Mouse (Mus musculus) liver, embryonic 14.5 days (tissue): ENCODE data around the gene Mpi. TPM values are rescaled to one million over a fixed set of nuclear protein-coding genes. Genes with fewer than 3 reads are reported as not detected.

ENCODE experiments used
- ATAC-seq: fragments of 200-750 bp; cut with Nextera tagmentation; 2 replicates; pipeline ENCODE4 v1.8.0; 2017; ENCODE audit warnings: moderate number of reproducible peaks, mild to moderate bottlenecking, moderate library complexity; ENCODE audit not compliant: insufficient read depth
- DNase-seq, 3 experiments: peaks; one replicate each; pipeline ENCODE4 v3.0.0-alpha.2; 2012 to 2013; ENCODE audit warnings: low read depth in 3 of 3, low spot score in 3 of 3
- H3K27ac ChIP-seq: fragments of 300-500 bp; sonication (generic); 2 replicates; pipeline ENCODE4 v1.5.1; 2014; ENCODE audit warnings: moderate library complexity, mild to moderate bottlenecking, control low read depth, inconsistent platforms
- H3K27me3 ChIP-seq: fragments of 300-500 bp; sonication (generic); 2 replicates; pipeline ENCODE4 v1.6.1; 2014; ENCODE audit warnings: mild to moderate bottlenecking, low read length, moderate library complexity; ENCODE audit not compliant: control insufficient read depth, insufficient read depth
- H3K36me3 ChIP-seq: fragments of 300-500 bp; sonication (generic); replicated peaks from 2 replicates; pipeline ENCODE4 v1.6.1; 2014; ENCODE audit warnings: low read depth; ENCODE audit not compliant: control insufficient read depth, insufficient read depth
- H3K4me1 ChIP-seq, 2 experiments: fragments of 200-500 bp in 1 of 2; fragments of 300-500 bp in 1 of 2; sonication (generic) in 1 of 2; replicated peaks; 2 replicates each; pipeline ENCODE4 v1.6.1; 2012 to 2014; ENCODE audit warnings: antibody characterized with exemption in 1 of 2, inconsistent platforms in 1 of 2, low read length in 1 of 2; ENCODE audit not compliant: control insufficient read depth in 2 of 2, insufficient read depth in 2 of 2
- H3K4me2 ChIP-seq: fragments of 300-500 bp; sonication (generic); 2 replicates; pipeline ENCODE4 v1.6.1; 2014; ENCODE audit warnings: low read depth, mild to moderate bottlenecking, control low read depth, moderate library complexity
- H3K4me3 ChIP-seq, 2 experiments: fragments of 200-500 bp in 1 of 2; fragments of 300-500 bp in 1 of 2; sonication (generic) in 1 of 2; 2 replicates each; pipeline ENCODE4 v1.5.1; 2012 to 2014; ENCODE audit warnings: low read depth in 2 of 2, low read length in 2 of 2, mild to moderate bottlenecking in 2 of 2, control low read depth in 1 of 2, inconsistent platforms in 1 of 2, moderate library complexity in 1 of 2; ENCODE audit not compliant: insufficient read depth in 1 of 2
- H3K9ac ChIP-seq: fragments of 300-500 bp; sonication (generic); replicated peaks from 2 replicates; pipeline ENCODE4 v1.6.1; 2014; ENCODE audit warnings: mild to moderate bottlenecking, control low read depth, moderate library complexity
- H3K9me3 ChIP-seq: fragments of 300-500 bp; sonication (generic); 2 replicates; pipeline ENCODE4 v1.6.1; 2016; ENCODE audit warnings: low read length, mixed read lengths; ENCODE audit not compliant: control insufficient read depth
- CTCF ChIP-seq: IDR thresholded peaks from 2 replicates; pipeline ENCODE4 v1.5.1; 2016; ENCODE audit warnings: antibody characterized with exemption, low read depth, control low read depth
- EP300 ChIP-seq: IDR thresholded peaks from 2 replicates; pipeline ENCODE4 v1.6.1; 2016; ENCODE audit warnings: antibody characterized with exemption, low read depth
- WGBS: fragments of 180-500 bp; shearing (Covaris S2); extraction: QIAGEN DNeasy Blood & Tissue Kit; methylation state at CpG from one replicate; pipeline ENCODE4 v1.1.7; 2014; ENCODE audit not compliant: insufficient replicate concordance; 5-methylcytosine and 5-hydroxymethylcytosine counted together
- polyA plus RNA-seq, 2 experiments: library from polyadenylated mRNA; depleted of rRNA in 1 of 2; stranded (reverse) in 1 of 2; unstranded in 1 of 2; fragments of >200 nt; fragmentation: Nextera tagmentation in 1 of 2; extraction: Ambion mirVana in 1 of 2; gene quantifications; 2 replicates each; pipeline versions ENCODE4 v1.2.1 to v1.2.3; 2012 to 2014

The Mpi gene
- polyA plus RNA-seq, 2 experiments: 6.7 to 8.1 TPM

DNA sequence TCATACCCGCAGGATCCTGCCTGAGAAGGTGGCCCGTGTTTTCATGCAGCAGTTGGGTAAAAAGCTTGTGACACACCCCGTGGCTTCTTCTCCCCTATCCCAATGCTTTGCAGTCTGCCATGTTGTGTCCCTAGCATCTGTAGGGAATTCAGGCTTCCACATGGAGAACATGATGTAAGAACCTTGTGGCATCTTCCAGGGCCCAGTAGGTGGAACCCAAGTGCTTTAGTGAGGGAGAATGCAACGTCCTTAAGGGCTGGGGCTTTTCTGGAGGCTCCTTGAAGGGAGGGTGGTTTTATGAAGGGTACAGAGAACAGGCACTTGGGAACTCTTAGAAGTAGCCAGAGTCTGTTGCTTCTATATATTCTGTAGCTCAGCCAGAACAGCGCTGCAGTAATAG lies 38.2 kb upstream of the Mpi start:
- Histone ChIP-seq H3K27ac (no peak overlapping the region), H3K4me3 (no peak overlapping the region), H3K9me3 (no peaks in the 10 kb centered on the region), H3K27me3 (no peaks in the 10 kb centered on the region), H3K4me1 (peaks cover 4 to 6% of the 10 kb centered on the region in 2 experiments), H3K36me3 (no peaks in the 10 kb centered on the region), H3K9ac (no peak overlapping the region), H3K4me2 (no peak overlapping the region)
- ATAC-seq (no peak), DNase-seq (no peak)
- peak; percentile 32; the same call in 1 of the 2 replicates for TF ChIP-seq CTCF
- no peak for TF ChIP-seq EP300
- WGBS: 38% methylated on average over 5 of the region's 5 CpGs

DNA sequence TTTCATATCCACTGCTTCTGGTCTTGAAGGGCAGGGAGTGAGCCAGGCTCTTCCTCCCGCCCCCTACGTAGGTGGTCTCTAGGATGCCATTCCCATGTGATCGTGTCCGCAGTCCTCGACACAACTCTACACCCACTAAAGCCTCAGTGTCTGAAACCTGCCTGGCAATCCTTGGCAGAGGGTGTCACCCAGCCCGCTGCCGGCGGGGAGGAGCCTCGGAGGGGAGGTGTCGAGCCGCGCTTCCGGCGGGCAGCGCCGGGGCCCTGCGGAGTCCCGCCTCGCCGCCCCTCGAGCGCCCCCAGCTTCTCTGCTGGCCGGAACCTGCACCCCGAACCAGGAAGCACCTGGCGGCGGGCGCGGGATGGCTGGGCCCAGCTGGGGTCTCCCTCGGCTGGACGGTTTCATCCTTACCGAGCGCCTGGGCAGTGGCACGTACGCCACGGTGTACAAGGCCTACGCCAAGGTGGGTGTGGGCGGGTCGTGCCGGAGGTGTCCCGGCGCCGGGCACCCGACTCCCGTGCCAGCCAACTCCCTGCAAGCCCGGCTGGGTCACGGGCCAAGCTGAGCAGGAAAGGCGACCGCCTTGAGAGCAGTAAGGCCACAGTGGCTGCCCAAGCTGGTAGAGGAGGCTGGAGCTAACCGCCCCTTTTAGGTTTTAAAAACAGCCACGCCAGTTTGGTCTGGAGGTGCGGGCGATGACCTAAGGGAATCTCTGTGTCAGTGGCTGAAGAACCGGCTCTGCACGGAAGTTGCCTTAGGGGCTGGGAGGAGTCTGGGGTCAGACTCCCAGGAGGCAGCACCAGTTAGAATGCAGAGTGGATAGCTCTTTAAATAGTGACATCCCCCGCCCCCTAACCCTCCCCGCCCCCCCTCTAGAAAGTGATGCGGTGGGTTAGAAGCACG lies 36.9 kb upstream of the Mpi start, which contains the start of gene Ulk3:
Ulk3 (plus strand) TSS at position 229 of the 903 bp plus-strand sequence.
- no peaks in the 10 kb centered on the region for H3K36me3 ChIP-seq
- H3K9me3 ChIP-seq: no peaks in the 10 kb centered on the region
- TF ChIP-seq EP300 (no peak), CTCF (peak; percentile 34)
- H3K27me3 ChIP-seq: no peaks in the 10 kb centered on the region
- H3K4me1 ChIP-seq: peaks cover 4 to 6% of the 10 kb centered on the region in 2 experiments
- WGBS: under 1% methylated on average over 58 of the region's 58 CpGs
- peak within 1 kb of the TSS; percentile 91 for H3K4me2 ChIP-seq
- ATAC-seq (peak; percentile 81), DNase-seq (peak; percentile 38 to 58 (median 53))
- peak within 1 kb of the TSS; percentile 76 for H3K9ac ChIP-seq
- peak within 1 kb of the TSS; percentile 74 to 81 for H3K4me3 ChIP-seq
- H3K27ac ChIP-seq: no peak within 1 kb of the TSS; the same call in 1 of the 2 replicates

DNA sequence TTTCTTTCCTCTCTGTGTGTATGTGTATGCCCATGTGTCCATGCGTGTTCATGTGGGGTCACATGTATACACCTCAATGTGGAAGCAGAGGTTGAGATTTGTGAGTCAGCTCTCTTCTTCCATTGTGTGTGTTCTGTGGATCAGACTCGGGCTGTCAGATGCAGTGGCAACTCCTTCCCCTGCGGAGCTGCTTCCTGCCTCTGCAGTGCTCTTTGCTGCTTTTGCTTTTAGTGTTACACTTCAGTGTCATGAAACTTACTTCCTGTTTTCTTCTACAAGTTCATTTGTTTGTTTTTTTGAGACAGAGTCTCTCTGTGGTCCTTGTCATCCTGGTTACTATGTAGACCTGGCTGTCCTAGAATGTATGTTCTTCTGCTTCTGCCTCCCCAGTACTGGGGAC lies 32.4 kb upstream of the Mpi start:
- 60% methylated on average over 3 of the region's 3 CpGs for WGBS
- H3K36me3 ChIP-seq: peaks cover 5% of the 10 kb centered on the region

DNA sequence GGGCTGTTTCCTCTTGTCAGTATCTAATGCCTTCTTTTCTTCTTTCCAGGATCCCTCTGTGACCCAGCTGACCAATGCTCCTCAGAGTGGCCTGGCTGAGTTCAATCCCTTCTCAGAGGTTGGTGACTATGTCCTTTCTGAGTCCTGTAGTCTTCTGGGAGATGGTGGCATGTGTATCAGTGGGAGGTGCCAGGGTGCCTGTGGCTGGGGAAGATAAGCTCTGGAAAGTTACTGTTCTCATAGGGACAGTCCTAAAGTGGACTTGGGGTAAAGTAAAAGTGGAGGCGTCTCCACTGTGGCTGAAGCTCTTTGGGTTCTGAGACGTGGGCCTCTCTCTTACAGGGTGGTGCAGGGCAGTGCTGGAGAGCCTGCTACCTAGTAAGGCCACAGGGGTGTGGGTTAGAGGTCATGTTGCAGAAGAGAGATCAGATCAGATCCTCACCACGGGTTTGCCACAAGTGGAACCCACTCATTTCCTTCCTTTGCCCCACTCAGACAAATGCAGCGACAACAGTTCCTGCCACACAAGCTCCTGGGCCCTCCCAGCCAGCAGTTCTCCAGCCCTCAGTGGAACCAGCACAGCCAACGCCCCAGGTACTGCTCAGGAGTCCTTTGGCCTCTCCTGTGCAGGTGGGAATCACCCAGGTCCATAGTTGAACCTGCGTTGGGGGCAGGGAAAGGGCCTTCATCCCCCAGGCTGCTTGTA lies 24.7 kb upstream of the Mpi start:
- no peaks in the 10 kb centered on the region for H3K9me3 ChIP-seq
- peak; percentile 86 for ATAC-seq
- TF ChIP-seq CTCF (no peak), EP300 (peak; percentile 57)
- H3K36me3 ChIP-seq: peaks cover 5% of the 10 kb centered on the region
- peak overlapping the region; percentile 35 for H3K4me2 ChIP-seq
- H3K27me3 ChIP-seq: no peaks in the 10 kb centered on the region
- DNase-seq: peak in 1 of 3 experiments; percentile 49
- peak overlapping the region; percentile 36 for H3K9ac ChIP-seq
- peak overlapping the region; percentile 45 for H3K27ac ChIP-seq
- H3K4me3 ChIP-seq: no peak overlapping the region
- peaks cover 10 to 15% of the 10 kb centered on the region in 2 experiments for H3K4me1 ChIP-seq
- 20% methylated on average over 6 of the region's 6 CpGs for WGBS

More for the DNA sequence above, 32.4 kb upstream of the Mpi start:
- Histone ChIP-seq H3K9me3 (no peaks in the 10 kb centered on the region), H3K27me3 (no peaks in the 10 kb centered on the region), H3K4me3 (no peak overlapping the region), H3K27ac (no peak overlapping the region), H3K4me1 (peaks cover 4 to 6% of the 10 kb centered on the region in 2 experiments), H3K4me2 (no peak overlapping the region), H3K9ac (no peak overlapping the region)
- TF ChIP-seq CTCF: no peak
- TF ChIP-seq EP300: no peak
- no peak for DNase-seq
- ATAC-seq: no peak

DNA sequence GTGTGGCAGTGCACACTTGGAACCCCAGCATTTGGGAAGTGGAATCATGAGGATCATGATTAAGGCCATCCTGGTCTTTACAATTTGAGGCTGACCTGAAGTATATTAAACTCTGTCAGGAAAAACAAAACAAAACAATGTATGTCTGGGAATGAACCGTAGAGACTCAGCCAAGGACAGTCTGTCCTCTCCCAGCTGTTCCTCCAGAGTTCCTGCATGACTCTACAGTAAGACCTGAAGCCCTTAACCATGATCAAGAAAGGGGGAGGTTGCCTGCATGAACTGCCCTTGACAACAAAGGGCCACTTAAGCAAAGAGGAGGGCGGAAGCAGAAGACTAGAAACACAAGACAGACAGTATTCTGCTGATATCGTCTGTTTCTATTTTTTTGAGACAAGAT lies 23.0 kb upstream of the Mpi start:
- Histone ChIP-seq H3K9me3 (no peaks in the 10 kb centered on the region), H3K9ac (no peak overlapping the region), H3K4me1 (peaks cover 10 to 15% of the 10 kb centered on the region in 2 experiments), H3K4me3 (no peak overlapping the region), H3K27me3 (no peaks in the 10 kb centered on the region), H3K4me2 (no peak overlapping the region), H3K36me3 (no peaks in the 10 kb centered on the region), H3K27ac (no peak overlapping the region)
- TF ChIP-seq CTCF (no peak), EP300 (no peak)
- DNase-seq (no peak), ATAC-seq (no peak)
- 69% methylated on average over 3 of the region's 3 CpGs for WGBS
